Mouse (Mus musculus) liver, postnatal 0 days (tissue): Measurements from ENCODE around the gene Kif23.

Experiments used
- CTCF ChIP-seq: sonication (generic); IDR thresholded peaks from 2 replicates; pipeline ENCODE4 v1.5.1; 2016; ENCODE audit warnings: antibody characterized with exemption, low read depth
- EP300 ChIP-seq: IDR thresholded peaks from 2 replicates; pipeline ENCODE4 v1.6.1; 2016; ENCODE audit warnings: antibody characterized with exemption, low read depth, mild to moderate bottlenecking

GRCm38 (mm10) chr9:61945973-61946611, 482 bp downstream of the Kif23 start:
- TF ChIP-seq CTCF (no peak), EP300 (0 out of 2 replicates have a peak, but pooled peaks have one; percentile 47)
